Mouse (Mus musculus) heart, postnatal 4 days (tissue): ENCODE data around the gene Timm10b. TPM values are rescaled to one million over a fixed set of nuclear protein-coding genes. Genes with fewer than 3 reads are reported as not detected.

ENCODE experiments used
- DNase-seq: peaks from one replicate; pipeline ENCODE4 v3.0.0; 2021
- total RNA-seq, 2 experiments: library from RNA; stranded (reverse); gene quantifications; 2 replicates each; pipeline ENCODE4 v1.2.3; 2021

Gene Timm10b
- total RNA-seq, 2 experiments from 2014 or later = 97.6 to 101 TPM

GRCm38 (mm10) chr7:105640894-105641255 lies 1.0 kb downstream of the Timm10b start:
- peak; percentile 40 for DNase-seq

- no peak for DNase-seq
Measured at GRCm38 (mm10) chr7:105641936-105642335, 2.1 kb downstream of the Timm10b start.

- DNase-seq = peak; percentile 78
Measured at GRCm38 (mm10) chr7:105650639-105651435, 11.0 kb downstream of the Timm10b start, which contains the start of gene Dnhd1. Gene Dnhd1, plus strand, starts transcription at chr7:105650827.

GRCm38 (mm10) chr7:105685541-105686197 lies 45.8 kb downstream of the Timm10b start:
- DNase-seq = no peak

- no peak for DNase-seq
Measured at GRCm38 (mm10) chr7:105690875-105691274, 51.0 kb downstream of the Timm10b start.

Other genes starting within 250 kb of the Timm10b start
- 10 to 100 TPM; 31.1 to 33.8 TPM for gene Fam160a2, start 240.0 kb upstream of the Timm10b start, total RNA-seq
- gene Cnga4, start 235.5 kb upstream of the Timm10b start, total RNA-seq = not detected
- not detected for gene Cckbr, start 214.3 kb upstream of the Timm10b start, total RNA-seq
- gene Cavin3, start 157.8 kb upstream of the Timm10b start, total RNA-seq = 10 to 100 TPM; 43.3 to 44.3 TPM
- gene Smpd1, start 85.7 kb upstream of the Timm10b start, total RNA-seq = 100 to 1,000 TPM; 101 to 103 TPM
- 10 to 100 TPM; 57.5 to 59.1 TPM for gene Apbb1, start 58.4 kb upstream of the Timm10b start, total RNA-seq
- gene Hpx, start 39.9 kb upstream of the Timm10b start, total RNA-seq = under 1 TPM; 0.23 to 0.60 TPM
- 10 to 100 TPM; 33.5 to 34.7 TPM for gene Trim3, start 6.5 kb upstream of the Timm10b start, total RNA-seq
- 10 to 100 TPM; 32.6 to 32.9 TPM for gene Arfip2, start 360 bp downstream of the Timm10b start, total RNA-seq
- 1 to 10 TPM; 1.6 to 1.9 TPM for gene Gm45799, start 496 bp downstream of the Timm10b start, total RNA-seq
- gene Dnhd1, start 10.8 kb downstream of the Timm10b start, total RNA-seq = 1 to 10 TPM in 1 of 2 experiments, under 1 TPM in 1; 0.79 to 1.5 TPM
- 100 to 1,000 TPM; 214 to 215 TPM for gene Ilk, start 96.5 kb downstream of the Timm10b start, total RNA-seq
- gene Rrp8, start 97.3 kb downstream of the Timm10b start, total RNA-seq = 10 to 100 TPM; 15.1 to 17.8 TPM
- 100 to 1,000 TPM; 122 to 125 TPM for gene Taf10, start 104.3 kb downstream of the Timm10b start, total RNA-seq
- gene Tpp1, start 112.2 kb downstream of the Timm10b start, total RNA-seq = 10 to 100 TPM; 40.5 to 42.2 TPM
- 10 to 100 TPM; 36.3 to 40.0 TPM for gene Dchs1, start 147.6 kb downstream of the Timm10b start, total RNA-seq
- gene Mrpl17, start 171.0 kb downstream of the Timm10b start, total RNA-seq = 100 to 1,000 TPM; 106 to 111 TPM